Mouse (Mus musculus) common myeloid progenitor, adult 5-6 weeks (primary cell): ENCODE measurements at regions not wholly inside any gene's neighbourhood (a gene's known extent, or its start where the extent isn't known, plus 50 kb on each side); places are given as distances from the start of the nearest gene placed in this dataset.

Source experiments
- ATAC-seq: replicated peaks from 2 replicates; pipeline ENCODE4 v1.8.0; 2016; ENCODE audit warnings: low read depth, mild to moderate bottlenecking, moderate TSS enrichment, inconsistent platforms; ENCODE audit not compliant: poor library complexity, severe bottlenecking

- ATAC-seq: no peak
Measured at GRCm38 (mm10) chr10:125164671-125165070, 224.6 kb downstream of the Slc16a7 start.

- no peak for ATAC-seq
Measured at GRCm38 (mm10) chr10:125161077-125161476, 228.2 kb downstream of the Slc16a7 start.

DNA sequence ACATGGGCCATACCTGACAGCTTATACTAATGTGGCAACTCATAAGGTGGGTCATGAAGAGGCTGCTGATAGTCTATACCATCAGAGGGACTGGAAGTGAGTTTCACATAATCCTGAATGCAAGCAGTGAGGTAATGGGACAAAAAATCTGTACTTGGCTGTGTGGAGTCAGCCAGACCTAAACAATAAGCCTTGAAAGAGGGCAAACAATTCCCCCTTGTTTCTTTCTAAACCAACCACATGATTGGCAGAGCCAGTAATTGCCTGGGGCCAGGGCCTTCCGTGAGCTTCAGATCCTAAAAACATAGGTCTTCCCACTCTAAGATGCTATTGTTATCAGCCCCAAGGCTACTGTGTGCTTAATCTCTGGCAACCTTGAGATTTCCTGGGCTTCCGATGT lies 240.5 kb downstream of the Slc16a7 start:
- ATAC-seq: no peak

- ATAC-seq: no peak
Measured at GRCm38 (mm10) chr10:125147239-125147782, 242.0 kb downstream of the Slc16a7 start.

DNA sequence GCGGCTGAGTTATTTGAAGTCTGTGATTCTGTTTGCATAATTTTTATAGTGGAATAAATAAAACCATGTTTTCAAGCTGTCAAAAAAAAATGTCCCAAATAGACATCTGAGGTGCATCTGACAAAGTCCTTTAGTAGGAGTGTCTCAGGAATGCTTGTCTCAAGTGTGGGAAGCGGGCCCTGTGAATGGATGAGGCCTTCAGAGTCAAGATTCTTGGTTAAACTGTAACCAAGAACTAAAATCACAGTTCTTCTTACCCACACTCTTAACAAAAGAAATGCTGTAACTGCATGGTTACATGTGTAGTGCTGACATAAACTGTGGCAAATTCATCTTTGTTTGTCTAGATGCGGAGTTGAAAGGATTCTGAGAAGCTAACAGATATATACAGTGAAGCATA lies 242.9 kb downstream of the Slc16a7 start:
- ATAC-seq: no peak

GRCm38 (mm10) chr10:125145809-125146208 lies 243.5 kb downstream of the Slc16a7 start:
- ATAC-seq: no peak

DNA sequence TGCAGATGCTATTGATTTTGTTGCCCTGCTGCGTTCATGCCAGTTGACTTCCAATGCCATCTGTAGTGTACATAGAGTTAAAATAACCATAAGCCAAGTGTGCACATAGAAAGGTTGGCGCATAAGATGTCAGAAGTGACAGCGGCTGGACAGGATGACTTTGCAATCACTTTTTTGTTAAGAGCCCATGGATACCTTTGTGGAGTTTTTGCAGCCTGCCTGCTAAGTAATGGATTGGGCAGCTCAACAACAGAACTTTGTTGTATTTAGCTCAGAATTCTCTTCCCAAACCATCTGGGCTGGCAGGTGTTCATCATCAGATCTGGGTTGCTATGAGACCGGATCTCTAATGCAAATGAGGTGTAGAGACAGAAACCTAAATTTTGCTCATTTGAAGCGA lies 267.5 kb downstream of the Slc16a7 start:
- no peak for ATAC-seq

DNA sequence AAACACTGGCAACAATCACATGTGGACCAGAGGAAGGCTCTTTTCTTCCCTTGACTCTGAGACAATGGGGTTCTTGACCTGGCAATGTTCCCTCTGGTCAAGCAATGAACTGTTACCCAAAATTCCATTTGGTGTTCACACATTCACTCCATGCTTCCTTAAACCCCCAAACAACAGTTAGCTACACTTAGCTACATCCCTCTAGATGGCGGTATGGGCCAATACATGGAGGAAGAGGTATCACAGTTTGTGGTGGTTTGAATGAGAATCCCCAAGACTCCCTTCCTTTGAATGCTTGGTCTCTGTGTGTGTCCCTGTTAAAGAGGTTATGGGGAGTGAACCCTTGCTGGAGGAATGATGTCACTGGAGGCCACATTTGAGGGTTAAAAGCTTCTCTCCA lies 274.9 kb downstream of the Slc16a7 start:
- ATAC-seq: peak; percentile 71; the same call in 1 of the 2 replicates

DNA sequence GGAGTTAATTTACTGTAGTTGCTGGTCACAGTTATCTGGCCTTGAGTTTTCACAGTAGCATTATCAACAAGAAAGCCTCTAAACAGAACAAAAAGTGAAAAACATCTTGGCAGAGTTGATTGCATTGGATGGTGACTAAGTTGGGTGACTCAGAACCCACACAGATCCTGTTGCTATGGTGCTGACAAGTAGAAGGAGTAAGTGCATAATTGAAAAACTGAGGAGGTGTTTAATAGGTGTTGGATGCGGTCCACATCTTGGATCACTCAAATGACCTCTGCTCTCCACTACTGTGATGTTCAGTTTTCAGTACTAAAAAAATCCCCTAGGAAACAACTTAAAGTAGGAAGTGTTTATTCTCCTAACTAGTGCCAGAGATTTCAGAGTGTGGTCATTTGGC lies 280.3 kb downstream of the Slc16a7 start:
- no peak for ATAC-seq

DNA sequence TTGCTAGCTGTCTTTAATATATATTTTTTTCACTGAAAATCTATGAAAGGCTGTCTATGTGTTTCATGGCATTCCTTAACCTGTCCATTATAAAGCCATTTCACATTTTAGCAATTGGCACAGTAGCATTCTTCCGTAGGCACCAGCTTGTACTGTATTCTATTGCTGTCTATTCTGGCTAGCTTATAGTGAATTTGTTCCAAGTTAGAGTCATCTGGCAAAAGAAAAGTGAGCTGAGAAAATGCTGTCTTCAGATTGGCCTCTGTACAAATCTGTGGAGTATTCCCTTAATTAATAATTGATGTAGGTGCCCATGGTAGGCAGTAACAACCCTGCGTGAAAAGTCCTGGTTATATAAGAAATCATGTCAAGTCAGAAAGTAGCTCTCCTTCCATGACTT lies 304.3 kb downstream of the Slc16a7 start:
- ATAC-seq: no peak

GRCm38 (mm10) chr10:125072401-125072800 lies 316.9 kb downstream of the Slc16a7 start:
- no peak for ATAC-seq

GRCm38 (mm10) chr10:125070246-125070645 lies 319.0 kb downstream of the Slc16a7 start:
- ATAC-seq: no peak

DNA sequence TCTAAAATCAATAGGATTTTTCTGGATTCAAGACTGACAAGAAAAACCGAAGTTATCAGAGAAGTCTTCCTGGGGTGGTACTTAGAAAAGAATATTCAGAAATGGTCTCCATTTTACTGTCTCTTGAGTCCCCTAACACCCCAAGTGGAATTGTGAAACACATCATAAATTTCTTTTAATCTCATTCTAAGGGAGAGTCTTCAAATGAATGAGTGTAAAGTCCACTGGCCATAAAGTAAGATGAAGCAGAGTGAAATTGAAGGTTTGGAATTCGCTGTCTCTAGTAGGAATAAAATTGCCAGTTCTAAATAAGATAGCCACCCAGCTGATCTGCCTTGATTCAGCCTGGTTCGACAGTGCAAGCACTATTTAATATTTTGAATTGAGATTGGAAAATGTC lies 350.0 kb downstream of the Slc16a7 start:
- ATAC-seq: no peak

GRCm38 (mm10) chr10:125035631-125036030 lies 353.6 kb downstream of the Slc16a7 start:
- no peak for ATAC-seq

DNA sequence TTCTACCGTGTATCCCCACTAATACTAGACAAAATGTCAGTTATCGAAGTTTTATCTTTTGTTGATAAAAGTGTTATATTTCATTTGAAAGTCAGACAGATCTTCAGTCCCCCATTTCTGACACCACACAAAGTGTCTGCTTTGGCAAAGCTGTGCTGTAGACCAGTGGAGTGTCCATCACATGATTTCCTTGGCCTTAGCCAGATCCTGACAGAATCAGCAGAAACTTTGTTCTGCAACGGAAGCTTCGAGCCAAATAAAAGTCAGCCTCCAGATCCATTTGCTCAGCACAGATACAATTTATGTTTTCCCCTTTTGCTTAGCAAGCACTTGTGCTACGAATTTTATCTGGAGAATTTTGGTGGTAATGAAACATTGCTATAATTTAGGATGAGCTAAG lies 360.9 kb downstream of the Slc16a7 start:
- ATAC-seq: no peak

DNA sequence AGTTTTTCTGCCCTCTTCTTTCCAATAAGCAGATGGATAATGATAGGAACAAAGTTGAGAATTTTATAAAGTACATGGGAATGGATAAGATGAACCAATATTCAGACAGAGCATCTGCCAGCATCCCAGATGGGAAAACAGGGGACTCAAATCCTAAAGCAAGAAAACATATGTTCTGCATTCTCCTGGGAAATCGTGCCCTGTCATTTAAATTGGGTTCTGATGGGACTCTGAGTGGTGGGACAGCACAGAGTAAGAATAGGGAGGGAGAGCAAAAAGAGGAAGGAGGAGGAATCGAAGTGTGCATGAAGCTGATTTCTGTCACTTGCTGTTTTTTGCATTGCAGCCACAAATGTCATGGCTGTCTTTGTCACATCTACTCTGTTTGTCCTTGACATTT lies 362.4 kb downstream of the Slc16a7 start:
- no peak for ATAC-seq
